Comparison of ENCODE assay signal across 8 mouse cellular contexts in the genomic region with DNA sequence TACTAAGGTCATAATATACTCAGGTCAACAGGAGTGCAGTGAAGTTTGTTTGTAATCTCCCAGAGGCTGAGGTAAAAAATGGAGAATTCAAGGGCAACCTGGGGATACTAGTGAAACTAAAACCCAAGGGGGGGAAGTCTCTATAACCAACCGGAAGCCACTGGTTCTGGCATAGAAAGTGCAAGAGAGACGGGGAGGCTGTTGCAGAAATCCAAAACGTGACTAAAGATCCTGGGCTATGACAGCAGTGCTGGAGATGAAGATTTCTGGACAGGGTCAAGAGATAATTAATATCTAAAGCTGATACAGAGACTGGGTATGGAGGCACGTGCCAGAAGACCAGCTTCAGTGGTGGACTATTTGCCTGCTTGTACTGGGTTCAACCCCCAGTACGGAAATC. TPM values are rescaled to one million over a fixed set of nuclear protein-coding genes. Genes with fewer than 3 reads are reported as not detected.
A peak's percentile ranks its signal among the peaks of the same experiment; 100 is the strongest.
DNase-seq lines count a peak whose midpoint lies in the region; ATAC-seq lines count a peak whose summit lies in the region.

No protein-coding gene starts in this region.

- H3K4me3 ChIP-seq in heart, embryonic 10.5 days = peak overlapping the region; percentile 96
- H3K4me3 ChIP-seq in hindbrain, embryonic 12.5 days = no peak overlapping the region
- H3K4me3 ChIP-seq in megakaryocyte, embryonic 14.5 days (replicated peaks) = peak overlapping the region; percentile 30

- peaks cover 23% of the 10 kb centered on the region for H3K4me1 ChIP-seq in heart, embryonic 10.5 days
- H3K4me1 ChIP-seq in hindbrain, embryonic 12.5 days = peaks cover 18% of the 10 kb centered on the region
- peaks cover 52% of the 10 kb centered on the region for H3K4me1 ChIP-seq in megakaryocyte, embryonic 14.5 days

- no peak for DNase-seq in heart, embryonic 10.5 days (ENCODE audit: low spot score)
- DNase-seq in heart, postnatal 25 days (ENCODE audit: low spot score) = no peak
- DNase-seq in CD4-positive, CD25-positive, alpha-beta regulatory T cell, adult 2 months (ENCODE audit: low read depth, low spot score) = peak; percentile 57
- no peak for DNase-seq in right cerebral cortex, postnatal 25 days
- no peak for DNase-seq in right cerebral cortex, postnatal 10 days (ENCODE audit: low spot score in 2 of 2)
- no peak for DNase-seq in adrenal gland, postnatal 4 days (ENCODE audit: low spot score in 2 of 2)

- no peak overlapping the region for H3K27ac ChIP-seq in heart, embryonic 10.5 days
- H3K27ac ChIP-seq in hindbrain, embryonic 12.5 days = no peak overlapping the region

- H3K9me3 ChIP-seq in heart, embryonic 10.5 days = no peaks in the 10 kb centered on the region
- no peaks in the 10 kb centered on the region for H3K9me3 ChIP-seq in hindbrain, embryonic 12.5 days (replicated peaks)
- H3K9me3 ChIP-seq in megakaryocyte, embryonic 14.5 days = no peaks in the 10 kb centered on the region

- WGBS in heart, embryonic 10.5 days = 72% methylated on average over 5 of the region's 5 CpGs
- WGBS in hindbrain, embryonic 12.5 days = 83% methylated on average over 5 of the region's 5 CpGs

- intact Hi-C loops in heart, postnatal 25 days (cut with DNase I) = no loop called here

- no peak for ATAC-seq in hindbrain, embryonic 12.5 days (ENCODE audit: low FRiP score)

- H3K36me3 ChIP-seq in heart, embryonic 10.5 days = peaks cover 13% of the 10 kb centered on the region; the same call in 1 of the 2 replicates
- H3K36me3 ChIP-seq in hindbrain, embryonic 12.5 days = no peaks in the 10 kb centered on the region
- H3K36me3 ChIP-seq in megakaryocyte, embryonic 14.5 days (replicated peaks; ENCODE audit: low read length) = peaks cover 17% of the 10 kb centered on the region

- H3K9ac ChIP-seq in hindbrain, embryonic 12.5 days = 0 out of 2 replicates have a peak overlapping the region, but pooled peaks have one; percentile 8

- peak overlapping the region; percentile 89 for H3K4me2 ChIP-seq in hindbrain, embryonic 12.5 days (replicated peaks)

- no peaks in the 10 kb centered on the region for H3K27me3 ChIP-seq in heart, embryonic 10.5 days (ENCODE audit: insufficient read depth, poor library complexity, severe bottlenecking)
- peaks cover 3% of the 10 kb centered on the region; the same call in 1 of the 2 replicates for H3K27me3 ChIP-seq in hindbrain, embryonic 12.5 days
- no peaks in the 10 kb centered on the region for H3K27me3 ChIP-seq in megakaryocyte, embryonic 14.5 days (replicated peaks)

RNA-seq across cellular contexts. Expression of gene Mcmbp, which starts 2.3 kb away (rescaled TPM):
- polyA plus RNA-seq in heart, embryonic 10.5 days (2016; fragmentation: Nextera tagmentation; extraction: Ambion mirVana) = 44.4 and 51.9 TPM in 2 replicates
- total RNA-seq in heart, postnatal 25 days (2021) = 10 to 100 TPM; 24.4 to 27.5 TPM
- polyA plus RNA-seq in hindbrain, embryonic 12.5 days (2016; fragmentation: Nextera tagmentation; extraction: Ambion mirVana) = 68.9 and 70.4 TPM in 2 replicates
- polyA plus RNA-seq in megakaryocyte, embryonic 14.5 days (2012; ENCODE audit: insufficient read depth, low replicate concordance) = 1.4 and 6.3 TPM in 2 replicates
- total RNA-seq in adrenal gland, postnatal 4 days (2021) = 10 to 100 TPM; 49.0 to 50.8 TPM

RNA-seq across cellular contexts. Expression of gene Sec23ip, which starts 6.7 kb away (rescaled TPM):
- polyA plus RNA-seq in heart, embryonic 10.5 days (2016; fragmentation: Nextera tagmentation; extraction: Ambion mirVana) = 37.4 and 42.7 TPM in 2 replicates
- 10 to 100 TPM; 27.2 to 28.7 TPM for total RNA-seq in heart, postnatal 25 days (2021)
- 43.9 and 44.3 TPM in 2 replicates for polyA plus RNA-seq in hindbrain, embryonic 12.5 days (2016; fragmentation: Nextera tagmentation; extraction: Ambion mirVana)
- 0.60 and 4.3 TPM in 2 replicates for polyA plus RNA-seq in megakaryocyte, embryonic 14.5 days (2012; ENCODE audit: insufficient read depth, low replicate concordance)
- 10 to 100 TPM; 43.7 to 46.0 TPM for total RNA-seq in adrenal gland, postnatal 4 days (2021)
